Mouse (Mus musculus) cerebral cortex, adult 2 months (tissue): ENCODE results near the gene Phka2.

ENCODE experiments used
- WGBS: fragments of 180-500 bp; shearing (Covaris S2); methylation state at CpG from one replicate; pipeline ENCODE4 v1.1.7; 2018; 5-methylcytosine and 5-hydroxymethylcytosine counted together

Phka2 gene

DNA sequence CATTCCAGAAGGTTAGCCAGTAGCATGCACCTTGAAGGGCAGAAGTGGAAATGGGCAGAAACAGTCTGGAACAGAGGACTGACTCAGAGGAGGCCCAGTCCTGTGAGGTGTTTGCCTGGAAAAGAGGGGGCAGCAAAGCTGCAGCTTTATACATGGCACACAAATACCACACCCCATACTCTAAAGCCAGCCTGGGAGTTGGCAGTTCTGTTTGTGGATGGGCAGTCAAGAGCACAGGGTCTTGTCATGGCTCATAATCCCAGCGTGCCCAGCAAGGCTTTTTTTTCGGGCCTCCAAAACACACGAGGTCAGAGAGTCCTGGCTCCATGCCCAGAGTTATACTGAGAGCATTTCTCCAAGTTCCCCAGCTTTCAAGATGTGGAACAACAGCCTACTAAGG, 99.1 kb downstream of the Phka2 start:
- 41% methylated on average over 3 of the region's 3 CpGs for WGBS

DNA sequence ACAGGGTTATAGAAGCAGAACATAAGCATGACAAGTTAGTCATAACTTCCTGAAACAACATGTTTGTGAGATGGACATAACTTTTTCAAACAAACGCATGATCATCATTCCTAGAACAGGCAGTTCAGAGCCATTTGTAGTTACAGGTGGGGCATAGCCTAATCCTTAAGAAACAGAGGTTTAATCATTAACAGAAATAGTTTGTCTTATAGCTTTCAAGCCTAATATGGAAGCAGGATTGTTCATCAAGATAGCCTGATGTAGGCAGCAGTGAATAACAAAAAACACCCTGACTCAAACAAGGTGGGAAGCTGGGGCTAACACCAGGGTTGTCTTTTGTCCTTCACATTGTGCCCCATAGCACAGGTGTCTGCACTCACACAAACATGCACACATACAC, 100.8 kb downstream of the Phka2 start:
- WGBS, result 83% methylated on average over 1 of the region's 1 CpGs

DNA sequence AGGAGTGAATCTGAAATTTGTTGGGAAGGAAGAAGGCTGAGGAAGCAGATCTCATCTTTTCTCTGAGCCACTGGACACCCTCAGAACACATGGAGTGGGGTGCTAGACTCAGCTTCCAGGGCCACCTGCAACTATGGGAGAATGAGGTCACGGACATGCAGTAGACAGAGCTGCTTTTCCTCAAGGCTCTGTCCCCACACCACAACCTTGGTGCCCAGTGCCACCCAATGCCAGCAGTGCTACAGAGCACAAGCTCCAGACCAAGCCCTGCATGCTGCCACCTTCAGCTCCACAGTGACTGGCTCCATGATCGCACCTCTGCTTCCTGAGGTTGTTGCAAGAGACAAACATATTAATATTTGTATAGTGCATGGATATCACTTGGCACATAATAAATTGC, 101.3 kb downstream of the Phka2 start:
- 80% methylated on average over 2 of the region's 2 CpGs for WGBS

DNA sequence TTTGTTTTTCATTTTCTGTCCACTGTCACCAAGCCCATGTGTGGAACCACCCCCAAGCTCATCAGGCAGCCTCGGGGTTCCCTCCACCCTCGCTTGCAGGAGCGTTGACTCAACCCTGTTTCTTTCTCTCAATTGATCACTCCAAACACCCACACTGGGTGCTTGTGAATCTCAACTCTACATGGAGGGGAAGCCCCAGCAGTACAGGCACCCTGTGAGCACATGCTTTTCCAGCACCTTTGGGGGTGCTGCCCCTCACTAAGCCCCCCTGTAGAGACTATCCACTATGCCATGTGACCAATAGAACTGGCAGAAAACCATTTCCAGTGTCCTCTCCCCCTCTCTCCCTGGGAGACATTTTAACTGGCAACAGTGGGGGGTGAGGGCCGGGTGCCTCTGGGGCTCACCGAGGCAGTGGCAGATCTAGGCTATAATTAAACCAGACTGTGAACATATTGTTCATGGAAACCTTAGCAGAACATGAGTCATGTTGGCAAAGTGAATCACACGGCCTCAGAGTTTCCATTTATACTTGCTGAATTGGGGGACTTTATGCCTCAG, 102.1 kb downstream of the Phka2 start:
- 12% methylated on average over 6 of the region's 6 CpGs for whole genome bisulfite sequencing

DNA sequence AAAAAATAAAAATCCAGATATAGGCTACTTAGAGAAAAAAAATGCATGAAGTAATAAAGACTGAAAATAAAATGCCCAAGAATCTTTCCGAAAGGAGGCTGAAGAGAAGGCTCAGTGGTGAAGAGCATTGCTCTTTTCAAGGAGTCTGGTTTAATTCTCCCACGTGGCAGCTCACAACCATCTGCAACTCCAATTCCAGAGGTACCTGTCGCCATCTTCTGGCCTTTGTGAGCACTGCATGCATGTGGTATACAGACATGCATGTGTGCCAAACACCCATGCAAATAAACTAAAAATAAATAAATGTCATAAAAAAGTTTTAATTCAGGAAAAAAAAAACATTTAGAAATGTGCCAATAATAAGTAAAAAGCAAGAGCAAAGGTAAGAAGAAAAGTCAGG, 107.9 kb downstream of the Phka2 start:
- WGBS, result 40% methylated on average over 3 of the region's 3 CpGs

DNA sequence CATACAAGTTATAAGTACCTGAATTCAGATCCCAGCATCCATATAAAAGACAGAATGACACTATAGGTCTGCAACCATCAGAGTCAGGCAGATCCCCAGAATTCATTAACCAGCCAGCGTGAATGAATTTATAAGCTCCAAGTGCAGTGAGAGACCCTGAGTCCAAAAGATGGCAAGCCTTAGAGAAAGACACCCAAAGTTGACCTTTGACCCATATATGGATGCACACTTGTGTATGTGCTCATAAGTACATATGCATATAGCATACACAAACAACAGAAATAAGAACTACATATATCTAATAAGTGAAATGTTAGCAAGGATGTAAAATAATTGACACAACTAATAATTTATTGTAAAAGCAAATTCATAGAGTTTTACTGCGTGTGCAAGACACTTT, 108.5 kb downstream of the Phka2 start:
- WGBS, result 63% methylated on average over 2 of the region's 2 CpGs

DNA sequence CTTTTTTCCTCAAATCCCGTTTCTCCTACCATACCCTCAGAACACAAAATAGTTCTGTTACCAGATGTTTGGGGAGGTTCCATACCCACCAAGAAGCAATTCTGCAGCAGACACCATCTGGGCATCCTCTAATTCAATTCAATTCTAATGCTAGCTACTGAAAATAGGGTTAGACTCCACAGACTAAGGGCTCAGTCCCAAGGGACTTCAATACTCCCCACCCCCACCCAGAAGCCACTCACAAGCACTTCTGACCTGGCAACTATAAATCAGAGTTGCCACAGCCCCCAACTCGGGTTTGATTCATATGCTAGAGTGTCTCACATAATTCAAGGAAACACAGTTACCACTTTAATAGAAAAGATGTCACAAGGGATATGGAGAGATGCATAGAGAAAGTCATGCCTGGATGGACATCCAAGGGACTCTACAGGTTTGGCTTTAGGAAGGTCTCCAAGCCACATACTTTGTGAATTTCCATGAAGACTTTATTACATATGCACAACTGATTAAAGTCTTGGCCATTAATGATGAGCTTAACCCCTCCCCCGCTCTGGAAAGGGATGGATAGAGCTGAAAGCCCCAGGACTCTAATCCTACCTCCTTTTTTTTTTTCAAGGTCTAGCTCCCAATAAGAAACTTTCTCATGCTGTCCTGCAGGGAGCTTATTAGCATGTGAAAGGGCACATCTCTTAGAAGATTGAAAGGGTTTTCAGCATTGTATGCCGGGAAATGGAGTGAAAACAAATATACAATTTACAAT, 109.1 kb downstream of the Phka2 start:
- 30% methylated on average over 4 of the region's 4 CpGs for WGBS
